Mouse (Mus musculus): ENCODE results near the gene Matn3. TPM values are rescaled to one million over a fixed set of nuclear protein-coding genes. Genes with fewer than 3 reads are reported as not detected.
A peak's percentile ranks its signal among the peaks of the same experiment; 100 is the strongest.

Matn3 gene
- polyA plus RNA-seq, 1 experiment: not detected

DNA sequence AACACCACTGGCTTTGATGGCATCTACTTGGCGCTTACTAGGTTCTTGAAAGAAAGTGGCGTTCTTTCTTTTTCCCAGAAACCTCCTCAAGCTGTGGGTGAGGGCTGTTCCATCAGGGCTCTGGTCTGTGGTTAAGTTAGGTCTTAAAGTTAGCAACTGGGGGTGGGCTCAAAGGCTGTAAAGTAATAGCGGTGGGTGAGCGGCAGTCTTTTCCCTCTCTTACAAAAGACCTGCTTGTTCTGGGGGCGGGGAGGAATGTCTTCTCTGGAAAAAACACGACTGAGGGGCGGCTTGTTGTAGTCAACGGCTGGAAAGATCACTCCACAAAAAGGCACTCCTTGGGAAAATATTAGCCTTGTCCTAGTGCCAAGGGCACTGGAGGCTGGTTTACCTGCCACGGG lies 6.4 kb downstream of the Matn3 start:
- no peak overlapping the region for H3K4me3 ChIP-seq (ENCODE audit: low read depth, low read length)
- TF ChIP-seq POLR2A (IDR thresholded peaks at IDR 0.05; ENCODE audit: low read depth, low read length) (no peak), CTCF (IDR thresholded peaks at IDR 0.05; ENCODE audit: extremely low read depth, insufficient read length, insufficient replicate concordance, low read depth, low read length) (no peak)
- H3K36me3 ChIP-seq (ENCODE audit: control insufficient read depth, insufficient read depth, low read length): no peaks in the 10 kb centered on the region
- no peaks in the 10 kb centered on the region for H3K27me3 ChIP-seq (ENCODE audit: control insufficient read depth, insufficient read depth, low read length)
- no peaks in the 10 kb centered on the region for H3K4me1 ChIP-seq (ENCODE audit: control insufficient read depth, insufficient read depth, insufficient read length, low read length)
- WGBS: 60% methylated on average over 9 of the region's 9 CpGs
- H3K27ac ChIP-seq (ENCODE audit: insufficient read depth, low read depth, low read length): no peak overlapping the region

GRCm38 (mm10) chr12:8961607-8962316 lies 14.0 kb downstream of the Matn3 start:
- no peaks in the 10 kb centered on the region for H3K4me1 ChIP-seq (ENCODE audit: control insufficient read depth, insufficient read depth, insufficient read length, low read length)
- TF ChIP-seq POLR2A (IDR thresholded peaks at IDR 0.05; ENCODE audit: low read depth, low read length) (no peak), CTCF (IDR thresholded peaks at IDR 0.05; ENCODE audit: extremely low read depth, insufficient read length, insufficient replicate concordance, low read depth, low read length) (no peak)
- WGBS: 77% methylated on average over 9 of the region's 9 CpGs

DNA sequence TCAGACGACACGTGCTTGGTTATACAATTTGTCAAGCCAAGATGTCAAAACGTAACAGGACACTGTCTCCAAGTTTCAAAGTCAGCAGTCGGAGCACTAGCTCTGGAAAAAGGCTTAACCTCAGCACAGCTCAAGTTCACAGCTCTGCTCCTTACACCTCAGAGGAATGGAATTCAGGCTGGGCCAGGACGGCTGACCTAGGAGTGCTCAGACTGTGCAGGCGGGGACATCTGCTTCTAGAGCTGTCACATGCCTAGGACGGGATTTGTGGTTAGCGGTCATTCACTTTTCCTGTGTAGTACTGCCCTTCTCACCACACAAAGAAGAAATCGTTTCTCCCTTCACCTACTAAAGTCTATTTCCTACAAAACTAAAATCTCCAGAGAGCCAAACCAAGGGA lies 22.1 kb downstream of the Matn3 start:
- 21% methylated on average over 9 of the region's 9 CpGs for WGBS

More at GRCm38 (mm10) chr12:8961607-8962316, 14.0 kb downstream of the Matn3 start:
- H3K27ac ChIP-seq (ENCODE audit: insufficient read depth, low read depth, low read length): no peak overlapping the region
- H3K36me3 ChIP-seq (ENCODE audit: control insufficient read depth, insufficient read depth, low read length): no peaks in the 10 kb centered on the region
- no peaks in the 10 kb centered on the region for H3K27me3 ChIP-seq (ENCODE audit: control insufficient read depth, insufficient read depth, low read length)
- H3K4me3 ChIP-seq (ENCODE audit: low read depth, low read length): no peak overlapping the region

GRCm38 (mm10) chr12:8973820-8974465 lies 26.2 kb downstream of the Matn3 start, which contains the start of gene Wdr35:
Gene Wdr35, plus strand, starts transcription at chr12:8973892.
- Histone ChIP-seq H3K4me1 (ENCODE audit: control insufficient read depth, insufficient read depth, insufficient read length, low read length) (no peaks in the 10 kb centered on the region), H3K27me3 (ENCODE audit: control insufficient read depth, insufficient read depth, low read length) (no peaks in the 10 kb centered on the region; the same call in 1 of the 2 replicates), H3K4me3 (ENCODE audit: low read depth, low read length) (peak within 1 kb of the TSS; percentile 89), H3K27ac (ENCODE audit: insufficient read depth, low read depth, low read length) (no peak within 1 kb of the TSS), H3K36me3 (ENCODE audit: control insufficient read depth, insufficient read depth, low read length) (no peaks in the 10 kb centered on the region)
- TF ChIP-seq CTCF (IDR thresholded peaks at IDR 0.05; ENCODE audit: extremely low read depth, insufficient read length, insufficient replicate concordance, low read depth, low read length) (no peak), POLR2A (IDR thresholded peaks at IDR 0.05; ENCODE audit: low read depth, low read length) (no peak)
- WGBS: under 1% methylated on average over 45 of the region's 45 CpGs

More for the DNA sequence above, 22.1 kb downstream of the Matn3 start:
- Histone ChIP-seq H3K27me3 (ENCODE audit: control insufficient read depth, insufficient read depth, low read length) (no peaks in the 10 kb centered on the region; the same call in 1 of the 2 replicates), H3K4me1 (ENCODE audit: control insufficient read depth, insufficient read depth, insufficient read length, low read length) (no peaks in the 10 kb centered on the region), H3K36me3 (ENCODE audit: control insufficient read depth, insufficient read depth, low read length) (no peaks in the 10 kb centered on the region), H3K27ac (ENCODE audit: insufficient read depth, low read depth, low read length) (no peak overlapping the region), H3K4me3 (ENCODE audit: low read depth, low read length) (no peak overlapping the region)
- no peak for TF ChIP-seq POLR2A (IDR thresholded peaks at IDR 0.05; ENCODE audit: low read depth, low read length)
- no peak for TF ChIP-seq CTCF (IDR thresholded peaks at IDR 0.05; ENCODE audit: extremely low read depth, insufficient read length, insufficient replicate concordance, low read depth, low read length)

DNA sequence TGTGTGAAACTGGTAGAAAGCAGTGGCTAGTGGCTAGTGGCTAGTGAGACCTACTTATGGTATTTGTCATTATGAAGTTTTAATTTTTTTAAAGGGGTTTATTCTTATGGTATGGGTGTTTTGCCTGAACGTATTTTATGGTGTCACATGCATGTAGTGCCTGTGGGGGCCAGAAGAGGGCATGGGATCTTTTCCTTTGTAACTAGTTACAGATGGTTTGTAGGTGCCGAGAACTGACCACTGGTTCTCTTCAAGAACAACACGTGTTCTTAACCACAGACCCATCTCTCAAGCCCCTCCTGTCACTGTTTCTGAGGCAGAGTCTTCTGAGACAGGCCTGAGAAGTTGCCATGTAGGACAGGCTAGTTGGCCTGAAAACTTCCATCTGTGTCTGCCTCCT lies 27.3 kb downstream of the Matn3 start:
- no peaks in the 10 kb centered on the region for H3K36me3 ChIP-seq (ENCODE audit: control insufficient read depth, insufficient read depth, low read length)
- H3K4me1 ChIP-seq (ENCODE audit: control insufficient read depth, insufficient read depth, insufficient read length, low read length): no peaks in the 10 kb centered on the region
- no peaks in the 10 kb centered on the region; the same call in 1 of the 2 replicates for H3K27me3 ChIP-seq (ENCODE audit: control insufficient read depth, insufficient read depth, low read length)
- no peak overlapping the region for H3K27ac ChIP-seq (ENCODE audit: insufficient read depth, low read depth, low read length)
- TF ChIP-seq CTCF (IDR thresholded peaks at IDR 0.05; ENCODE audit: extremely low read depth, insufficient read length, insufficient replicate concordance, low read depth, low read length) (no peak), POLR2A (IDR thresholded peaks at IDR 0.05; ENCODE audit: low read depth, low read length) (no peak)
- no peak overlapping the region for H3K4me3 ChIP-seq (ENCODE audit: low read depth, low read length)
- 92% methylated on average over 3 of the region's 3 CpGs for whole genome bisulfite sequencing

- no peaks in the 10 kb centered on the region for H3K36me3 ChIP-seq (ENCODE audit: control insufficient read depth, insufficient read depth, low read length)
- WGBS: 72% methylated on average over 8 of the region's 8 CpGs
- no peak for TF ChIP-seq CTCF (IDR thresholded peaks at IDR 0.05; ENCODE audit: extremely low read depth, insufficient read length, insufficient replicate concordance, low read depth, low read length)
- TF ChIP-seq POLR2A (IDR thresholded peaks at IDR 0.05; ENCODE audit: low read depth, low read length): no peak
Measured at GRCm38 (mm10) chr12:8993231-8993630, 45.5 kb downstream of the Matn3 start.

GRCm38 (mm10) chr12:8998318-8998717 lies 50.6 kb downstream of the Matn3 start:
- Histone ChIP-seq H3K27ac (ENCODE audit: insufficient read depth, low read depth, low read length) (no peak overlapping the region), H3K36me3 (ENCODE audit: control insufficient read depth, insufficient read depth, low read length) (no peaks in the 10 kb centered on the region), H3K4me3 (ENCODE audit: low read depth, low read length) (no peak overlapping the region), H3K4me1 (ENCODE audit: control insufficient read depth, insufficient read depth, insufficient read length, low read length) (no peaks in the 10 kb centered on the region), H3K27me3 (ENCODE audit: control insufficient read depth, insufficient read depth, low read length) (no peaks in the 10 kb centered on the region)
- WGBS: 79% methylated on average over 4 of the region's 4 CpGs
- TF ChIP-seq POLR2A (IDR thresholded peaks at IDR 0.05; ENCODE audit: low read depth, low read length) (no peak), CTCF (IDR thresholded peaks at IDR 0.05; ENCODE audit: extremely low read depth, insufficient read length, insufficient replicate concordance, low read depth, low read length) (no peak)

More at GRCm38 (mm10) chr12:8993231-8993630, 45.5 kb downstream of the Matn3 start:
- Histone ChIP-seq H3K27ac (ENCODE audit: insufficient read depth, low read depth, low read length) (no peak overlapping the region), H3K4me1 (ENCODE audit: control insufficient read depth, insufficient read depth, insufficient read length, low read length) (no peaks in the 10 kb centered on the region), H3K4me3 (ENCODE audit: low read depth, low read length) (no peak overlapping the region), H3K27me3 (ENCODE audit: control insufficient read depth, insufficient read depth, low read length) (no peaks in the 10 kb centered on the region)

Measured in small intestine, adult 2 months (tissue).